Mouse (Mus musculus): ENCODE data around the gene Tctex1d1. TPM values are rescaled to one million over a fixed set of nuclear protein-coding genes. Genes with fewer than 3 reads are reported as not detected.

Tctex1d1 gene
- polyA plus RNA-seq, 1 experiment from 2014 or later: 1.3 TPM

DNA sequence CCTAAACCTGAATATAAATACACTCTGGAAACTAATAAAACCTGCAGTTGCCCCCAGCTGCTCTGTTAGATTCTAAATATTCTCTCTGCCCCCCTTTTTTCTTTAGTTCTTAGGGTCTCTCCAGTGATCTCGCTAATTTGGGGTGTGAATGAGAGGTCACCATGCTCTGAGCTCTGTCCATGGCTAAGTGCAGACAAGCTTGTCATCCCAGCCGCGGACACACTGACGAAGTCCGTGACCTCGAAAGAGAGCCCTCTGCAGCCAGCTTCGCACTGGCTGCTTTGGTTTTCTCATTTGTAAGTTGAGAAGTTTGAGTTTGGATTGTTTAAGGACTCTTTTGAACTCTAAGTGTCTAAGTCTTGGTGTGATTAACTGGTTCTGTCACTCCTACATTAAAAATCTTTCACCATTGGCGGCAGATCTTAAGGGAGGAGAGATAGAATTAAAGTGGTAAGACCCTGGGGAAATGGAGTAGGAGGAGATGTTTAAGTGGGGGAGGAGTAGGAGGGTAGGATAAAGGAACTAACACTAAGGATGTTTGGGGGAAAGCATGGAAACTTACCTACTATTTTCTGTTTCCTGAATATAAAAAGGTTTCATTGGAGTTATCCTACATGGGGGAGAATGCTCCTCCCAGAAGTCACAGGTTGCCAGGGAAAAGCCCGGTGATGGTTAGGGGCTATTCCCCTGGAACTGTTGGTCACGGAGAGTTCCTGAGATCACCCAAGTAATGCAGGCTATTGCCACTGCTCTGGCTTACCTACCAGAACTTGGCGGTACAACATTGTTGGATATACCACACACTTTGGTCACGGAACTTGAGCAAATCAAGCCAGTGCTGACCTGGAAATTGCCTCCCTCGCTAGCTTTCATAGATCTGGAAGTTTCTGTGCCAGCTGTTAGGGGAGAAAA, 50.0 kb downstream of the Tctex1d1 start:
- H3K9ac ChIP-seq: no peak overlapping the region
- no peaks in the 10 kb centered on the region for H3K27me3 ChIP-seq (replicated peaks)
- ATAC-seq (replicated peaks): no peak
- H3K36me3 ChIP-seq (replicated peaks): no peaks in the 10 kb centered on the region
- H3K9me3 ChIP-seq: no peaks in the 10 kb centered on the region
- 82% methylated on average over 13 of the region's 13 CpGs for WGBS
- H3K27ac ChIP-seq: no peak overlapping the region
- no peak overlapping the region for H3K4me2 ChIP-seq
- H3K4me3 ChIP-seq: no peak overlapping the region
- H3K4me1 ChIP-seq: no peaks in the 10 kb centered on the region

DNA sequence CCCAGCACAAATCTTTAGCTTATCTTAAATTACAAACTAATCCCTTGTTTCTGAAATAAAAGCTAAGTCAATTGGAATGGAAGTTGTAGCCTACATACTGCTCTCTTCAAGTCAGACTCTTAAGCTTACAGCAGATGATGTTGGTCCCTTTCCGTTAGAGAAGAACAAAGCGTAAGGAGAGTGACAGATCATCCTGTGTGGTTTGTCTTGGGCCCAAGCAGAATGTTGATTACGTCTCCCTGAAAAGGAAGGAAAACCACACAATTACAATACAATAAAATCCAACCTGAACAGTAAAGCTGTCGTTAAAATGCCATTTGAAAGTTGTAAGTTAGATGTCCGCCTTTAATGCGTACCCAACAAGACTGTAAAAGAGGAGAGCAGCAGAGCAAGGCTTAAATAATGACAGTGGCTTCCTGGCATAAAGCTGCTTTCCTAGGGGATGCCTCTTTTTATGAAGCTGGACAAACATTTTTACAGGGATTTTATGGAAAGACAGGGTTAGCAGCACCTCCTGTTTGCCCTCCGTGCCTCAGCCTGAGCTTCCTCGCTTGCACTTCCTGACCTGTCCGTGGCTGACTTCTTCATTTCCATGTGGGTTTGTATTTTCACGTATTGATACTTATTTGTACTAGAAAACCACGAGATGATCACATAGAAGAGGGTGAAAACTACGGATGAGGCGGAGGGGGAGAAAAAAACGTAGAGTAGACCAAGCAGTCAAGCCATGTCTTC, 60.9 kb downstream of the Tctex1d1 start:
- no peak overlapping the region for H3K4me3 ChIP-seq
- WGBS: 86% methylated on average over 14 of the region's 14 CpGs

DNA sequence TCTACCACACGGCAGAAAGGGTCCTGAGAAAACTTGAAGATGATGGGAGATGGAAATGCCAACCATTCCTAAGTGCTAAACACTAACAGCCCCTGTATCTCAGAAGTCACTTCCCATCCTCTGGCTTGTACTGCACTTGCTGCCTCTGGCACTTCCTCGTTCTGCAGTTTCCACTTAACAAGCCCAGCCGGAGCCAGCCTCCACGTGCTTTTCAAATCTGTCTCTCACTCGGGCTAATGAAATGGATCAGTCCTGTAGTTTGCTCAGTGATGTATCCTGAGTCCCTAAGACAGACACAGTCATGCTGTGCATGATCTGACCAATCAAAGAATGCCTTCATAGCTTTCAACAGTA, 61.4 kb downstream of the Tctex1d1 start:
- Histone ChIP-seq H3K9ac (no peak overlapping the region), H3K36me3 (replicated peaks) (no peaks in the 10 kb centered on the region), H3K27me3 (replicated peaks) (no peaks in the 10 kb centered on the region), H3K27ac (no peak overlapping the region), H3K4me2 (no peak overlapping the region), H3K9me3 (no peaks in the 10 kb centered on the region), H3K4me3 (no peak overlapping the region), H3K4me1 (no peaks in the 10 kb centered on the region)
- WGBS: 83% methylated on average over 5 of the region's 5 CpGs
- ATAC-seq (replicated peaks): no peak

More for the DNA sequence above, 60.9 kb downstream of the Tctex1d1 start:
- no peaks in the 10 kb centered on the region for H3K4me1 ChIP-seq
- no peak overlapping the region for H3K9ac ChIP-seq
- no peak overlapping the region for H3K27ac ChIP-seq
- no peaks in the 10 kb centered on the region for H3K9me3 ChIP-seq
- H3K27me3 ChIP-seq (replicated peaks): no peaks in the 10 kb centered on the region
- H3K4me2 ChIP-seq: no peak overlapping the region
- no peak for ATAC-seq (replicated peaks)
- no peaks in the 10 kb centered on the region for H3K36me3 ChIP-seq (replicated peaks)

DNA sequence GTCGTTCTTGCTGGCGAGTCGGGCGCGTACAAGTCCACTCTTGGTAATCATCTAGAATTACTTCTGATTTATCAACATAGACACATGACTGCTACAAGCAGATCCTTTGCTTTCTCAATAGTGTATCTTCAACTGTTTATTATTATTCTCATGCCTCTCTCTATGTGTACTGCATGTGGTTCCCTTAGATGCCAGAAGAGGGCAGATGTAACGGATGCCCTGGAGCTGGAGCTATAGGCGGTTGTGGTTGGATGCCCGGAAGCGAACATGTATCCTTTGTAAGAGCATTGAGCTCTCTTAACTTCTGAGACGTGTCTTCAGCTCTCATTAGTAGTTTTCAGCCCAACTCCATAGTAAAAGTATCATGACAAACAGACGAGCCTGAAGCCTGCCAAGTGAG, 64.6 kb downstream of the Tctex1d1 start:
- H3K36me3 ChIP-seq (replicated peaks): no peaks in the 10 kb centered on the region
- H3K4me1 ChIP-seq: no peaks in the 10 kb centered on the region
- H3K4me3 ChIP-seq: no peak overlapping the region
- no peak overlapping the region for H3K4me2 ChIP-seq
- H3K9ac ChIP-seq: no peak overlapping the region
- WGBS: 93% methylated on average over 11 of the region's 11 CpGs
- H3K27ac ChIP-seq: no peak overlapping the region
- no peak for ATAC-seq (replicated peaks)
- H3K9me3 ChIP-seq: no peaks in the 10 kb centered on the region
- H3K27me3 ChIP-seq (replicated peaks): no peaks in the 10 kb centered on the region

DNA sequence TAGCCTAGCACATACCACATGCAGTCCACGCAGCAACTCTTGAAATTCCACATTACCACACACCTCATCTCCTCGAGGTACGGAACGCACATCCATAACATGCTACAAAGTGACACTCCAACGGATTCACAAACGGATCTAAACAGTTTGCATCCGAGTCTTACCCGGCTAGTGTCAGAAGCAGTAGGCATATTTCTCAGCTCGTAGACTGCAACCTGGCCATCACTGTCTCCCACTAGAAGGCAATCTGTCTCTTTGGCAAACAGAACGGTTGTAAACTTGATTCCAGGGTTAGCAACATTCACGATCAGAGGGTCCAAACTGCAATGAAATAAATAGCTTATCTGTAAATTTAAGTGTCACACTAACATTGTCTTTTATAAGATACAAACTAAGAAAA, 69.6 kb downstream of the Tctex1d1 start:
- H3K27me3 ChIP-seq (replicated peaks): no peaks in the 10 kb centered on the region
- no peaks in the 10 kb centered on the region for H3K9me3 ChIP-seq
- WGBS: 94% methylated on average over 11 of the region's 11 CpGs
- H3K27ac ChIP-seq: no peak overlapping the region
- H3K4me1 ChIP-seq: no peaks in the 10 kb centered on the region
- no peaks in the 10 kb centered on the region for H3K36me3 ChIP-seq (replicated peaks)
- no peak overlapping the region for H3K9ac ChIP-seq
- no peak overlapping the region for H3K4me2 ChIP-seq
- ATAC-seq (replicated peaks): no peak
- H3K4me3 ChIP-seq: no peak overlapping the region

Other genes starting within 250 kb of the Tctex1d1 start
- gene Sgip1, start 237.3 kb upstream of the Tctex1d1 start, polyA plus RNA-seq (2015; fragmentation: Nextera tagmentation; extraction: Ambion mirVana): 67.5 and 75.2 TPM in 2 replicates
- gene Insl5, start 48.2 kb downstream of the Tctex1d1 start, polyA plus RNA-seq (2015; fragmentation: Nextera tagmentation; extraction: Ambion mirVana): 0.30 and 0.52 TPM in 2 replicates
- 27.7 and 29.9 TPM in 2 replicates for gene Mier1, start 135.8 kb downstream of the Tctex1d1 start, polyA plus RNA-seq (2015; fragmentation: Nextera tagmentation; extraction: Ambion mirVana)
- gene Wdr78, start 135.9 kb downstream of the Tctex1d1 start, polyA plus RNA-seq (2015; fragmentation: Nextera tagmentation; extraction: Ambion mirVana): 5.4 and 5.6 TPM in 2 replicates
- 6.5 and 6.7 TPM in 2 replicates for gene Slc35d1, start 236.6 kb downstream of the Tctex1d1 start, polyA plus RNA-seq (2015; fragmentation: Nextera tagmentation; extraction: Ambion mirVana)

Measured in midbrain, embryonic 15.5 days (tissue).